Mouse (Mus musculus): ENCODE data around the gene Sec14l5.
A peak's percentile ranks its signal among the peaks of the same experiment; 100 is the strongest.

Sec14l5 gene

GRCm38 (mm10) chr16:5147037-5147385 lies at the start of gene Sec14l5:
Gene Sec14l5 (plus strand): TSS chr16:5147109.
- DNase-seq (ENCODE audit: low spot score in 2 of 2) = no peak

GRCm38 (mm10) chr16:5101000-5101399 lies 45.9 kb upstream of the Sec14l5 start:
- DNase-seq (ENCODE audit: low spot score in 2 of 2) = no peak

GRCm38 (mm10) chr16:5109877-5110276 lies 37.0 kb upstream of the Sec14l5 start:
- no peak for DNase-seq (ENCODE audit: low spot score in 2 of 2)

GRCm38 (mm10) chr16:5111021-5111420 lies 35.9 kb upstream of the Sec14l5 start:
- no peak for DNase-seq (ENCODE audit: low spot score in 2 of 2)

- no peak for DNase-seq (ENCODE audit: low spot score in 2 of 2)
These were observed 33.8 kb upstream of the Sec14l5 start for GRCm38 (mm10) chr16:5113002-5113550.

GRCm38 (mm10) chr16:5113582-5113981 lies 33.3 kb upstream of the Sec14l5 start:
- DNase-seq (ENCODE audit: low spot score in 2 of 2) = no peak

GRCm38 (mm10) chr16:5119385-5119784 lies 27.5 kb upstream of the Sec14l5 start:
- DNase-seq (ENCODE audit: low spot score in 2 of 2) = no peak

- DNase-seq (ENCODE audit: low spot score in 2 of 2) = no peak
These were observed 27.1 kb upstream of the Sec14l5 start for GRCm38 (mm10) chr16:5119845-5120244.

- no peak for DNase-seq (ENCODE audit: low spot score in 2 of 2)
These were observed 23.4 kb upstream of the Sec14l5 start for GRCm38 (mm10) chr16:5123476-5123875.

GRCm38 (mm10) chr16:5130196-5130595 lies 16.7 kb upstream of the Sec14l5 start:
- no peak for DNase-seq (ENCODE audit: low spot score in 2 of 2)

GRCm38 (mm10) chr16:5130766-5131165 lies 16.1 kb upstream of the Sec14l5 start:
- no peak for DNase-seq (ENCODE audit: low spot score in 2 of 2)

- no peak for DNase-seq (ENCODE audit: low spot score in 2 of 2)
These were observed 15.5 kb upstream of the Sec14l5 start for GRCm38 (mm10) chr16:5131251-5131922.

- DNase-seq (ENCODE audit: low spot score in 2 of 2) = peak; percentile 20 to 68
These were observed 14.5 kb upstream of the Sec14l5 start, which contains the start of gene Ppl for GRCm38 (mm10) chr16:5132401-5132801. Gene Ppl (minus strand): TSS chr16:5132421.

GRCm38 (mm10) chr16:5134623-5135330 lies 12.1 kb upstream of the Sec14l5 start:
- no peak for DNase-seq (ENCODE audit: low spot score in 2 of 2)

- DNase-seq (ENCODE audit: low spot score in 2 of 2) = no peak
These were observed 11.2 kb upstream of the Sec14l5 start for GRCm38 (mm10) chr16:5135551-5136261.

GRCm38 (mm10) chr16:5136505-5136904 lies 10.4 kb upstream of the Sec14l5 start:
- DNase-seq (ENCODE audit: low spot score in 2 of 2) = no peak

- DNase-seq (ENCODE audit: low spot score in 2 of 2) = no peak
These were observed 9.8 kb upstream of the Sec14l5 start for GRCm38 (mm10) chr16:5137006-5137540.

GRCm38 (mm10) chr16:5139741-5140140 lies 7.2 kb upstream of the Sec14l5 start:
- DNase-seq (ENCODE audit: low spot score in 2 of 2) = no peak

GRCm38 (mm10) chr16:5145570-5145969 lies 1.3 kb upstream of the Sec14l5 start:
- DNase-seq (ENCODE audit: low spot score in 2 of 2) = peak; percentile 57 to 77

- peak; percentile 36 to 68 for DNase-seq (ENCODE audit: low spot score in 2 of 2)
These were observed 407 bp upstream of the Sec14l5 start for GRCm38 (mm10) chr16:5146367-5147036.

- DNase-seq (ENCODE audit: low spot score in 2 of 2) = no peak
These were observed 3.6 kb downstream of the Sec14l5 start for GRCm38 (mm10) chr16:5150544-5150943.

Measured in spleen, postnatal 4 days (tissue).